Mouse (Mus musculus) kidney, embryonic 15.5 days (tissue): ENCODE data around the gene Palmd. TPM values are rescaled to one million over a fixed set of nuclear protein-coding genes. Genes with fewer than 3 reads are reported as not detected.

ENCODE experiments used
- ATAC-seq: fragments of 200-750 bp; cut with Nextera tagmentation; replicated peaks from 2 replicates; pipeline ENCODE4 v1.8.0; 2017; ENCODE audit warnings: moderate TSS enrichment; ENCODE audit not compliant: low FRiP score
- H3K27ac ChIP-seq: fragments of 300-500 bp; sonication (generic); 2 replicates; pipeline ENCODE4 v1.5.1; 2015; ENCODE audit warnings: mild to moderate bottlenecking, inconsistent platforms
- H3K27me3 ChIP-seq: fragments of 300-500 bp; sonication (generic); 2 replicates; pipeline ENCODE4 v1.6.1; 2015; ENCODE audit warnings: inconsistent platforms
- H3K36me3 ChIP-seq: fragments of 300-500 bp; sonication (generic); 2 replicates; pipeline ENCODE4 v1.6.1; 2015; ENCODE audit warnings: inconsistent platforms
- H3K4me1 ChIP-seq: fragments of 300-500 bp; sonication (generic); 2 replicates; pipeline ENCODE4 v1.6.1; 2015; ENCODE audit warnings: inconsistent platforms
- H3K4me2 ChIP-seq: fragments of 300-500 bp; sonication (generic); 2 replicates; pipeline ENCODE4 v1.6.1; 2015; ENCODE audit warnings: moderate library complexity, mild to moderate bottlenecking, inconsistent platforms
- H3K4me3 ChIP-seq: fragments of 300-500 bp; sonication (generic); replicated peaks from 2 replicates; pipeline ENCODE4 v1.5.1; 2015; ENCODE audit warnings: mild to moderate bottlenecking, inconsistent platforms
- H3K9ac ChIP-seq: fragments of 300-500 bp; sonication (generic); 2 replicates; pipeline ENCODE4 v1.6.1; 2015; ENCODE audit warnings: mild to moderate bottlenecking, inconsistent platforms
- H3K9me3 ChIP-seq: fragments of 300-500 bp; sonication (generic); replicated peaks from 2 replicates; pipeline ENCODE4 v1.6.1; 2016; ENCODE audit warnings: inconsistent platforms
- WGBS: fragments of 180-500 bp; shearing (Covaris S2); methylation state at CpG from one replicate; pipeline ENCODE4 v1.1.7; 2015; ENCODE audit warnings: mixed read lengths; 5-methylcytosine and 5-hydroxymethylcytosine counted together
- polyA plus RNA-seq: library from polyadenylated mRNA; unstranded; fragments of >200 nt; fragmentation: Nextera tagmentation; extraction: Ambion mirVana; gene quantifications from 2 replicates; pipeline ENCODE4 v1.2.1, GENCODE M21; 2015

Palmd gene
- polyA plus RNA-seq, 1 experiment from 2014 or later, result 2.6 TPM

DNA sequence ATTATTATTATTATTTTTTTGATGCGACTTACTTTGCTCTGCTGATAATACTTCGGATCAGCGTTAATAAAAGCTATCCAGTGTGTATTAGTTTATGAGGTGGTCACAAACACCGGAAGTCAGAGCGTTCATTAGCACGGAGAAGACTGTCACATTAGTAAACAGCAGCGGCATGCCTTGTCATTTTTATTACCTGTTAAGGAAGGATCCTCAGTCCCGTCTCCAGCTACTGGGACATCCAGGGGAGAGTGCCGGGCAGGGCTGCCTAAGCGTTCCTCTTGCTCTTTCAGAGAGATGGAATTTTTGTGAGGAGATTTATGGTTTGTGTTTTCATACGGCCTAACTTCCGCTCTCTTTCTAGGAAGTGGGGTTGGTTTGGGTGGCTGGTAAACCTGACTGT lies 45.7 kb downstream of the Palmd start:
- peak overlapping the region; percentile 10; the same call in 1 of the 2 replicates for H3K4me2 ChIP-seq
- ATAC-seq, result no peak
- H3K36me3 ChIP-seq, result no peaks in the 10 kb centered on the region
- H3K9me3 ChIP-seq, result no peaks in the 10 kb centered on the region
- H3K9ac ChIP-seq, result no peak overlapping the region
- no peak overlapping the region for H3K4me3 ChIP-seq
- WGBS, result 55% methylated on average over 12 of the region's 12 CpGs
- no peak overlapping the region for H3K27ac ChIP-seq
- H3K27me3 ChIP-seq, result no peaks in the 10 kb centered on the region
- no peaks in the 10 kb centered on the region for H3K4me1 ChIP-seq

DNA sequence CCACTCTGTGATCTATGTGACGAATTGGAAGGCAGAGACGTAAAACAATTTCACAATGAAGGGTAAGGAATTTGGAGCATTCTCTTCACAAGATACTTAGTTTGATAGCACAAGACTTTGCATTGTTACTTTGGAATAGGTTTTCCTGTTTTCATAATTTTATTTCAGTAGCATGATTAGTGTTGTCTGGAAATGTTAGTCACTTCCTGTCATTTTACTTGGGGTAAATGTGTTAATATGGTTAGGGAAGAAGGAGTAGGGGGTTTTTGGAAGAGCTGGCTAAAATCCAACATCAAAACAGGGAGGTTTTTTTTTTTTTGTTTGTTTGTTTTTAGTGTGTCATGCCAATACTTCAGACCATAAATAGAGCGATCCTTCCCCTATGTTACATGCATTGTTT lies 47.3 kb downstream of the Palmd start:
- Histone ChIP-seq H3K36me3 (no peaks in the 10 kb centered on the region), H3K9ac (no peak overlapping the region), H3K27me3 (no peaks in the 10 kb centered on the region), H3K4me1 (no peaks in the 10 kb centered on the region), H3K9me3 (no peaks in the 10 kb centered on the region), H3K4me2 (no peak overlapping the region), H3K4me3 (no peak overlapping the region), H3K27ac (no peak overlapping the region)
- WGBS, result 74% methylated on average over 3 of the region's 3 CpGs
- ATAC-seq, result no peak

DNA sequence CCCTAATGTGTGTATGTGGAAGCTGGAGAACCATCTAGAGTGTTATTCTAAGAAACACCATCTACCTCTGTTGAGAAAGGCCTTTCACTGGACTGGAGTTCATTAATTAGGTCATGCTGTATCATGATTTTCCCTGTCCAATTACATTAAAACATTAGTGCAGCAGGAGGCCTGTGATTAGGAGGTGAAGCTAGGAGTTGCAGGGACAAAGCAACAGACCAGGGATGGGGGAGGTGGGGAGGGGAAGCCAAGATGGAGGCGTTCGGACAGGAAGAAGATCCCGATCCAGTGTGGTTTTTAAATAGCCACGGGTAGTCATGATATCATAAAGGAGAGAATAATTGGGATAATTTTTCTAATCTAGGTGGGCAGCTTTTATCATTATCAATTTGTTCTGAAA lies 51.8 kb downstream of the Palmd start:
- H3K36me3 ChIP-seq, result no peaks in the 10 kb centered on the region
- H3K27me3 ChIP-seq, result no peaks in the 10 kb centered on the region
- WGBS, result 93% methylated on average over 4 of the region's 4 CpGs
- H3K27ac ChIP-seq, result no peak overlapping the region
- H3K9me3 ChIP-seq, result no peaks in the 10 kb centered on the region
- ATAC-seq, result no peak
- H3K4me1 ChIP-seq, result no peaks in the 10 kb centered on the region
- no peak overlapping the region for H3K4me3 ChIP-seq
- no peak overlapping the region for H3K4me2 ChIP-seq
- H3K9ac ChIP-seq, result no peak overlapping the region

DNA sequence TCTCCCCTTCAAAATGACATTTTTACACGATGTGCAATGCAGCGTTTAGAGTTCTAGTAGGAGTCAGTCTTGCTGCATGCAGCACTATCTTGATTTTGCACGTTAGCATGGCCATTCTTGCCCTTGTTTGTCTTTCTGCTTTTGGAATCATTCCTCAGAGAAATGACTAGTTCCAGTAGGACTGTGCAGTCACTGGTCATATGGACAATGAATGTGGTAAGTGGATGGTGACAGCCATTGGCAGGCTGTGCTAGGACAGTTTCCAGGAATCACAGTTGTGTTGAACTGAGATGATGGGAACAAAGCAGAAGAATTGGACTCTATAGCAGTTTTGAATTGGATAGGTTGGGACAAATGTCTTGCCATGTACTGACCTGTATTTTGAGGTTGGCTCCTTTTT lies 53.9 kb downstream of the Palmd start:
- Histone ChIP-seq H3K27ac (no peak overlapping the region), H3K36me3 (no peaks in the 10 kb centered on the region), H3K4me1 (no peaks in the 10 kb centered on the region), H3K9me3 (no peaks in the 10 kb centered on the region), H3K4me3 (no peak overlapping the region), H3K9ac (no peak overlapping the region), H3K27me3 (no peaks in the 10 kb centered on the region), H3K4me2 (no peak overlapping the region)
- no peak for ATAC-seq
- 73% methylated on average over 3 of the region's 3 CpGs for WGBS

DNA sequence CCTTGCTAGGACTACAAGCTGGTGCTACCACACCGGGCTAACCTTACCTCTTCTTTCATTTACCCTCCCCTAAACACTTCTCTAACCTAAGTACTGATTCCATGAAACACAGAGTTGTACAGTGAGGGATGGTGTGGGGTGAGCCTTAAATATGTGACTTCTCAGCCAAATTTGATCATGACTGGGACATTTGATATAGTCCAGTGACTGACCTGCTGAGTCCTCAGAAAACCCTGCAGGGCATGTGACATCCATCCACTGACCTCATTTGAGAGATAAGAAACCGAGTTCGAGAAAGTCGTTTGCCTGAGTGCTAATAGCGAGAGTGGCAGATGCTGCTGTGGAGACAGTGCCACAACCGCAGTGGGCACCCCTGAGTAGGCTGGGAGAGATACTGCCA lies 54.4 kb downstream of the Palmd start:
- H3K9me3 ChIP-seq, result no peaks in the 10 kb centered on the region
- no peak overlapping the region for H3K9ac ChIP-seq
- no peak overlapping the region for H3K4me3 ChIP-seq
- no peaks in the 10 kb centered on the region for H3K27me3 ChIP-seq
- H3K36me3 ChIP-seq, result no peaks in the 10 kb centered on the region
- WGBS, result 89% methylated on average over 6 of the region's 6 CpGs
- H3K27ac ChIP-seq, result no peak overlapping the region
- H3K4me1 ChIP-seq, result no peaks in the 10 kb centered on the region
- ATAC-seq, result no peak
- H3K4me2 ChIP-seq, result no peak overlapping the region

DNA sequence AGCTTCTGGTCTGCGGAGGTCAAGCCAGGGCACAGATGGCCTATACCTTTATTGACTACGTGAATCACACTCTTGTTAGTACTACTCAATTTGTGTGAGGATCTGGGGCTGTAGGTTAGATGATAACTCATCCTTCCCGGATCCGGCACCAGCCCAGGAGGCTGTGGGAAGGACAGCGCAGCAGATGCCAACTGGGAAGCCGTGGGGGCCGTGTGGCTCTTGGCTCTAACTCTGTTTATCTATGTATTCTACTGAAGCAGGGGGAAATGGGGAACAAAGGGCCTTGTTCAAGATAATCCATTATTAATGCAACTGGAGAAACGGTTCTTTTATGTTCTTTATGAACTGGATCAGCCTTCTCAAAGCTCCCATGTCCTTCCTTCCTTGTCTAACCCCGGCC lies 62.2 kb downstream of the Palmd start:
- H3K36me3 ChIP-seq, result no peaks in the 10 kb centered on the region
- H3K9me3 ChIP-seq, result no peaks in the 10 kb centered on the region
- no peak overlapping the region for H3K4me2 ChIP-seq
- no peak overlapping the region for H3K9ac ChIP-seq
- no peak overlapping the region for H3K27ac ChIP-seq
- H3K4me3 ChIP-seq, result no peak overlapping the region
- no peaks in the 10 kb centered on the region for H3K4me1 ChIP-seq
- no peaks in the 10 kb centered on the region for H3K27me3 ChIP-seq
- WGBS, result 71% methylated on average over 9 of the region's 9 CpGs
- ATAC-seq, result no peak

DNA sequence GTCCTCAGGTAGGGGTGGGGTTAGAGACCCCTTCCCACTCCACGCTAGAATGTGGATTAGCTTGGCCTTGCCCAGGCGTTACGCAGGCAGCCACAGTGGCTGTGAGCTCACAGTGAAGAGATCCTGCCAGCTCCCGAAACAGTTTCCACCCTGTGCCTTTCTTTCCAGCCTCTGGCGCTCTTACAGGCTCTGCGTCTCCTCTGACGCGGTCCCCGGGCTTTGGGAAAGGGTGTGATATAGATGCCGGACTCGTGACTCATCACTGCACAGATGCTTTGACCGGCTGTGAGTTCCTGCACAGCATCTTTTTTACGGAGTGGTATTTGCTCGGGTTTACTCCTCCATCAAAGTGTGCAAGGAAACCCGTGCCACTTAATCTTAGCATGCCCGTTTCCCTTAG lies 62.9 kb downstream of the Palmd start:
- no peak overlapping the region for H3K4me3 ChIP-seq
- WGBS, result 84% methylated on average over 16 of the region's 16 CpGs
- no peak overlapping the region for H3K27ac ChIP-seq
- H3K4me2 ChIP-seq, result no peak overlapping the region
- no peaks in the 10 kb centered on the region for H3K9me3 ChIP-seq
- H3K36me3 ChIP-seq, result no peaks in the 10 kb centered on the region
- no peaks in the 10 kb centered on the region for H3K4me1 ChIP-seq
- no peaks in the 10 kb centered on the region for H3K27me3 ChIP-seq
- no peak overlapping the region for H3K9ac ChIP-seq
- ATAC-seq, result no peak

DNA sequence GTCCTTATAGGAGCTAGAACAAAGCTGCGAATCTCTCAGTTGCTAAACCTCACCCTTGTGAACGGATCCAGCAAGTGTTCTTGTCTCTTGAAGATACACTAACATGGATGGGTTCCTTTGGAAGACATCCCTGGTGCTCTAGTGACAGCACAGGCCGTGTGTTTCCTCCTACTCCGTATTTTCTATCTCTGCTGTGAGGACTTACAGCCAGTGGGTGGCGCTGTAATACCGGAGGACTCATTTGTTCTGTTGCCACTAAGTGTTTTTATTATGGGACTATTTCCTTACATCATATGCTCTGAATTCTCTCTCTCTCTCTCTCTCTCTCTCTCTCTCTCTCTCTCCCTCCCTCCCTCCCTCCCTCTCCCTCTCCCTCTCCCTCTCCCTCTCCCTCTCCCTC lies 64.6 kb downstream of the Palmd start:
- Histone ChIP-seq H3K27me3 (no peaks in the 10 kb centered on the region), H3K9me3 (no peaks in the 10 kb centered on the region), H3K9ac (no peak overlapping the region), H3K4me3 (no peak overlapping the region), H3K27ac (no peak overlapping the region), H3K36me3 (no peaks in the 10 kb centered on the region), H3K4me1 (no peaks in the 10 kb centered on the region), H3K4me2 (no peak overlapping the region)
- WGBS, result 28% methylated on average over 6 of the region's 6 CpGs
- ATAC-seq, result 0 out of 2 replicates have a peak, but pooled peaks have one; percentile 46

DNA sequence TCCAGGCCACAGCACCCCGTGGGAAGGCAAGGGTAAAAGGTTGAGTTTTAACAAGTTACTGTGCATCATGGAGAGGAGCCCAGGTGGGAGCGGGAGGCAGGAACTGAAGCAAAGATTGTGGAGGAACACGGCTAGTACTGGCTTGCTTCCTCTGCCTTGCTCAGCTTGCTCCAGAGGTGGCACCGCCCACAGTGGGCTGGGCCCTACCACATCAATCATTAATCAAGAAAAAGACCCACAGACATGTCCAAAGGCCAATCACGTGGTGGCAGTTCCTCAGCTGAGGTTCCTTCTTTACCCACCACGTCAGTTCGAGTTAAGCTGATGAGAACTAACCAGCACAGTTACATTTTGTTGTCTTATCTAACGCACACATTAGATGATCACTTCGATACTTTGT lies 75.9 kb downstream of the Palmd start:
- Histone ChIP-seq H3K27ac (no peak overlapping the region), H3K27me3 (no peaks in the 10 kb centered on the region), H3K9ac (no peak overlapping the region), H3K4me3 (no peak overlapping the region), H3K9me3 (no peaks in the 10 kb centered on the region), H3K36me3 (no peaks in the 10 kb centered on the region), H3K4me1 (no peaks in the 10 kb centered on the region), H3K4me2 (no peak overlapping the region)
- 78% methylated on average over 9 of the region's 9 CpGs for WGBS
- peak; percentile 77; the same call in 1 of the 2 replicates for ATAC-seq

DNA sequence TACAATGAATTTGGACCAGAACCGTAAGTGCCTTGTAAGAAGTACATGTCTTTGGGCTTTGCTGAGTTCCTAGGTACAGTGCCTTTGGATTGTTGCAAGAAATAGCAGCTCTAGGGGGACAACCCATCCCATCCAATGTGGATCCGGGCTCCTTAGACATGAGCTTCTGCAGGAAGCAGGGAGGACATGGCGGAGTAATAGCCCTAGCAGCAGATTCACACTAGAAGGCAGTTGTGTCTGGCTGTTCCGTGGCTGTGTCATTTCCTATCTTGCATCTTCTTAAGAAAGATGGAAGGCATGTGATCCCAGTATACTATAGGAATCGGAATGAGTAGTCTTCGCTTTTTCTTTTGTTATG lies 76.6 kb downstream of the Palmd start:
- no peak overlapping the region for H3K9ac ChIP-seq
- H3K4me3 ChIP-seq, result no peak overlapping the region
- no peak overlapping the region for H3K27ac ChIP-seq
- H3K36me3 ChIP-seq, result no peaks in the 10 kb centered on the region
- no peaks in the 10 kb centered on the region for H3K4me1 ChIP-seq
- H3K27me3 ChIP-seq, result no peaks in the 10 kb centered on the region
- no peak for ATAC-seq
- no peaks in the 10 kb centered on the region for H3K9me3 ChIP-seq
- WGBS, result 86% methylated on average over 6 of the region's 6 CpGs
- H3K4me2 ChIP-seq, result no peak overlapping the region

DNA sequence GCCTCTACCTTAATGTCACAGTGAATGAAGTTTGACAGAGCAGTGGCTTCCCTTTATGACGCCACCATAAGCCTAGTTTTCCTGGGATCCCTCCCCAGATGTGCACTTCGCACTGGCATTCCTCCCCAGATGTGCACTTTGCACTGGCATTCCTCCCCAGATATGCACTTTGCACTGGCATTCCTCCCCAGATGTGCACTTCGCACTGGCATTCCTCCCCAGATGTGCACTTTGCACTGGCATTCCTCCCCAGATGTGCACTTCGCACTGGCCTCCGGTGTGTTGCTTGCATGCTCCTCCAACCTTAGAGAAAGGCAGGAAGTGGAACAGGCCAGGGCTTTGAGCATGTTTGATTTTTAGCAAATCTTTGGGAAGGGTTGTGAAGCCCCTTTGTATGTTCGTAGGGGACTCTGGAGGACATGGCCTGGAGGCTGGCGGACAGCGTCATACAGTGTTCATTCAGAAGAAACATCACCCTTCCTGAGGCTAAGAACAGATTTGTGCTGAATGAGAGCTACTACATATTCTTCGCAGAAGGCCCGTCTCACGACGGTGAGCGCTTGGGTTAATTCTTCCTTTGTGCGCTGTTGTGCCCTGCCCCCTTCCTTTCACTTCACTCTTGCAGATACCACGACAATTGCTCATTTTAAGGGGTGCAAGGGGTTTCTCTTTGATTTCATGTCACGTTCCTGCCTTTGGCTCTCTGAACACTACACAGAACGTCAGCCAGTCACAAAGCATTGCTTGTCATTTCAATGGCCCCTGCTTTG lies 77.2 kb downstream of the Palmd start:
- H3K27me3 ChIP-seq, result no peaks in the 10 kb centered on the region
- WGBS, result 88% methylated on average over 17 of the region's 17 CpGs
- H3K36me3 ChIP-seq, result no peaks in the 10 kb centered on the region
- no peak overlapping the region for H3K27ac ChIP-seq
- no peak overlapping the region for H3K9ac ChIP-seq
- no peaks in the 10 kb centered on the region for H3K9me3 ChIP-seq
- no peak for ATAC-seq
- H3K4me3 ChIP-seq, result no peak overlapping the region
- no peaks in the 10 kb centered on the region for H3K4me1 ChIP-seq
- no peak overlapping the region for H3K4me2 ChIP-seq

DNA sequence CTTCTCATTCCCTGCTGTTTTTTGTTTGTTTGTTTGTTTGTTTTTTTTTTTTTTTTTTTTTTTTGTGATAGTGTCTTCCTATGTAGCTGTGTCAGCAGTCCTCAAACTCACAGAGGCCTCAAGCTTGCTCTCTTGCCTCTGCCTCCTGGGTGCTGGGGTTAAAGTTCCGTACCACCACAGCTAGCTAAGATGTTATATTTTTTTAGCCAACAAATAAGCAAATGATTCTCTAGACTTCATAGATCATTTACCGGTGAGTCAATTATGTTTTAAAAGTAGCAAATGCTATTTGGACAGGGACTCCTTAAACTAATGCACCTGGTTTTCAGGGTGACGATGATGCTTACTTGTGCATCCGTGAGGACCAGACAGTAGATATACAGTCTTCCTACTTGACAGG lies 78.2 kb downstream of the Palmd start:
- ATAC-seq, result no peak
- no peaks in the 10 kb centered on the region for H3K27me3 ChIP-seq
- WGBS, result 88% methylated on average over 4 of the region's 4 CpGs

DNA sequence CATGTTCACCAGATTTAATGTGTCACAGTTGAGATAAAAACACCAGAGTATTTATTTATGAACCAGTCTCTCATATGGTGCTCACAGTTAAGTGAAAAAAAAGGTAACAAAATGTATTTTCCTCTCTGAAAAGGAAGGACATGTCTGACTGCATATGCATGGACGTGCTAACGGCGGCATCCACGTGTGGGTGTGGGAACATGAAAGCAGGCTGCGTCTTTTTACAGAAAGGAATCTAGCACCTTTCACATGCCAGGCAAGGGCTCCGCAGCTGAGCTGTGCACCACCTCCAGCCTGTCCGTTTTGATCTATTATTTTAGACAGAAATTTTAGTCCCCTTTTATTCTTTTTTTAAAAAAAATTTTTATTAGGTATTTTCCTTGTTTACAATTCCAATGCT lies 79.4 kb downstream of the Palmd start:
- Histone ChIP-seq H3K4me1 (no peaks in the 10 kb centered on the region), H3K4me2 (no peak overlapping the region), H3K4me3 (no peak overlapping the region), H3K27me3 (no peaks in the 10 kb centered on the region), H3K9me3 (no peaks in the 10 kb centered on the region), H3K27ac (no peak overlapping the region), H3K9ac (no peak overlapping the region), H3K36me3 (peaks cover under 1% of the 10 kb centered on the region; the same call in 1 of the 2 replicates)
- 85% methylated on average over 7 of the region's 7 CpGs for WGBS
- ATAC-seq, result no peak

More for the DNA sequence above, 78.2 kb downstream of the Palmd start:
- Histone ChIP-seq H3K4me3 (no peak overlapping the region), H3K4me2 (no peak overlapping the region), H3K9ac (no peak overlapping the region), H3K4me1 (no peaks in the 10 kb centered on the region), H3K36me3 (no peaks in the 10 kb centered on the region), H3K27ac (no peak overlapping the region), H3K9me3 (no peaks in the 10 kb centered on the region)
